Mouse (Mus musculus) bone marrow, adult 2 months (tissue): ENCODE measurements around the gene Ccdc40. TPM values are rescaled to one million over a fixed set of nuclear protein-coding genes. Genes with fewer than 3 reads are reported as not detected.

Experiments
- H3K27ac ChIP-seq: fragments of 200-500 bp; 2 replicates; pipeline ENCODE4 v1.5.1; 2012; ENCODE audit warnings: low read depth, mild to moderate bottlenecking, control low read depth, inconsistent platforms, low read length; ENCODE audit not compliant: control insufficient read depth, poor library complexity, insufficient read depth
- H3K4me1 ChIP-seq: fragments of 200-500 bp; 2 replicates; pipeline ENCODE4 v1.6.1; 2011; ENCODE audit warnings: low read length; ENCODE audit not compliant: control insufficient read depth, insufficient read depth
- H3K4me3 ChIP-seq: fragments of 200-500 bp; replicated peaks from 2 replicates; pipeline ENCODE3; 2011; ENCODE audit warnings: mild to moderate bottlenecking, low read depth, low read length, control low read depth; ENCODE audit not compliant: control insufficient read depth
- CTCF ChIP-seq: fragments of 200-500 bp; IDR thresholded peaks from 2 replicates; pipeline ENCODE4 v1.5.1; 2011; ENCODE audit warnings: low read length, control low read depth; ENCODE audit not compliant: control insufficient read depth, insufficient read depth
- POLR2A ChIP-seq: fragments of 200-500 bp; IDR thresholded peaks from 2 replicates; pipeline ENCODE4 v1.6.1; 2011; ENCODE audit warnings: low read depth, mild to moderate bottlenecking, control low read depth, low read length, borderline replicate concordance; ENCODE audit not compliant: control insufficient read depth
- WGBS: fragments of 180-500 bp; shearing (Covaris S2); methylation state at CpG from one replicate; pipeline ENCODE4 v1.1.7; 2018; 5-methylcytosine and 5-hydroxymethylcytosine counted together
- polyA plus RNA-seq: library from polyadenylated mRNA; stranded (reverse); fragments of >200 nt; gene quantifications from 2 replicates; pipeline ENCODE4 v1.2.4, GENCODE M21; 2011; ENCODE audit warnings: low replicate concordance; ENCODE audit not compliant: missing spikeins, insufficient read depth, insufficient read length

Ccdc40 gene
- polyA plus RNA-seq, 1 experiment, result 0.90 TPM

- H3K4me3 ChIP-seq, result peak overlapping the region; percentile 18
- TF ChIP-seq POLR2A (no peak), CTCF (no peak)
- 58% methylated on average over 9 of the region's 9 CpGs for WGBS
- no peak overlapping the region for H3K27ac ChIP-seq
- no peaks in the 10 kb centered on the region for H3K4me1 ChIP-seq
Measured at GRCm38 (mm10) chr11:119258216-119258571, 29.8 kb downstream of the Ccdc40 start.

- Histone ChIP-seq H3K4me1 (no peaks in the 10 kb centered on the region), H3K27ac (no peak overlapping the region), H3K4me3 (peak overlapping the region; percentile 68)
- 58% methylated on average over 23 of the region's 23 CpGs for WGBS
- TF ChIP-seq CTCF, result no peak
Measured at GRCm38 (mm10) chr11:119258572-119259322, 30.4 kb downstream of the Ccdc40 start.

- WGBS, result 80% methylated on average over 8 of the region's 8 CpGs
- Histone ChIP-seq H3K4me1 (no peaks in the 10 kb centered on the region), H3K4me3 (no peak overlapping the region), H3K27ac (no peak overlapping the region)
- TF ChIP-seq CTCF, result no peak
- TF ChIP-seq POLR2A, result no peak
Measured at GRCm38 (mm10) chr11:119259977-119260376, 31.6 kb downstream of the Ccdc40 start.

GRCm38 (mm10) chr11:119264413-119264812 is 36.0 kb downstream of the Ccdc40 start:
- no peak overlapping the region for H3K27ac ChIP-seq
- no peak for TF ChIP-seq CTCF
- TF ChIP-seq POLR2A, result no peak
- WGBS, result 88% methylated on average over 13 of the region's 13 CpGs
- peaks cover 2% of the 10 kb centered on the region; the same call in 1 of the 2 replicates for H3K4me1 ChIP-seq
- no peak overlapping the region for H3K4me3 ChIP-seq

- 71% methylated on average over 7 of the region's 7 CpGs for WGBS
- H3K4me1 ChIP-seq, result peaks cover 2% of the 10 kb centered on the region; the same call in 1 of the 2 replicates
- no peak overlapping the region for H3K4me3 ChIP-seq
- no peak overlapping the region for H3K27ac ChIP-seq
- TF ChIP-seq CTCF (no peak), POLR2A (no peak)
Measured at GRCm38 (mm10) chr11:119265811-119266210, 37.4 kb downstream of the Ccdc40 start.

- H3K27ac ChIP-seq, result no peak overlapping the region
- no peak overlapping the region for H3K4me3 ChIP-seq
- no peak for TF ChIP-seq CTCF
- no peak for TF ChIP-seq POLR2A
- peaks cover 2% of the 10 kb centered on the region; the same call in 1 of the 2 replicates for H3K4me1 ChIP-seq
- WGBS, result 57% methylated on average over 6 of the region's 6 CpGs
Measured at GRCm38 (mm10) chr11:119267241-119267674, 38.9 kb downstream of the Ccdc40 start.

- WGBS, result 2% methylated on average over 52 of the region's 52 CpGs
- TF ChIP-seq POLR2A (peak; percentile 57; the same call in 1 of the 2 replicates), CTCF (peak; percentile 100)
- peak within 1 kb of the TSS; percentile 95 for H3K4me3 ChIP-seq
- H3K4me1 ChIP-seq, result peaks cover 2% of the 10 kb centered on the region; the same call in 1 of the 2 replicates
- H3K27ac ChIP-seq, result peak within 1 kb of the TSS; percentile 46; the same call in 1 of the 2 replicates
Measured at GRCm38 (mm10) chr11:119267768-119268556, 39.6 kb downstream of the Ccdc40 start, which contains the start of gene Gaa. TSS of gene Gaa (plus strand) at chr11:119267887.

GRCm38 (mm10) chr11:119268557-119269195 is 40.3 kb downstream of the Ccdc40 start:
- no peak overlapping the region for H3K27ac ChIP-seq
- H3K4me3 ChIP-seq, result no peak overlapping the region
- H3K4me1 ChIP-seq, result peaks cover 2% of the 10 kb centered on the region; the same call in 1 of the 2 replicates
- no peak for TF ChIP-seq CTCF
- TF ChIP-seq POLR2A, result no peak
- WGBS, result 73% methylated on average over 16 of the region's 16 CpGs
